Mouse (Mus musculus) liver, embryonic 12.5 days (tissue): ENCODE results near the gene Dhdh. TPM values are rescaled to one million over a fixed set of nuclear protein-coding genes. Genes with fewer than 3 reads are reported as not detected.
"Not testable (repeated sequence)": the region's sequence is repeated elsewhere in the genome, so short reads cannot be mapped to it uniquely, and the experiment has no call there.

ENCODE experiments used
- ATAC-seq: fragments of 200-750 bp; cut with Nextera tagmentation; 2 replicates; pipeline ENCODE4 v1.8.0; 2017; ENCODE audit warnings: moderate number of reproducible peaks, mild to moderate bottlenecking, moderate library complexity
- H3K27ac ChIP-seq: fragments of 300-500 bp; sonication (generic); 2 replicates; pipeline ENCODE4 v1.5.1; 2016; ENCODE audit warnings: mild to moderate bottlenecking
- H3K27me3 ChIP-seq: fragments of 300-500 bp; sonication (generic); replicated peaks from 2 replicates; pipeline ENCODE4 v1.6.1; 2016; ENCODE audit warnings: mild to moderate bottlenecking, moderate library complexity
- H3K36me3 ChIP-seq: fragments of 300-500 bp; sonication (generic); 2 replicates; pipeline ENCODE4 v1.6.1; 2016; ENCODE audit warnings: mild to moderate bottlenecking, moderate library complexity
- H3K4me1 ChIP-seq: fragments of 300-500 bp; sonication (generic); 2 replicates; pipeline ENCODE4 v1.6.1; 2016
- H3K4me2 ChIP-seq: fragments of 300-500 bp; sonication (generic); 2 replicates; pipeline ENCODE4 v1.6.1; 2016; ENCODE audit warnings: mild to moderate bottlenecking, moderate library complexity
- H3K4me3 ChIP-seq: fragments of 300-500 bp; sonication (generic); 2 replicates; pipeline ENCODE4 v1.5.1; 2016; ENCODE audit warnings: mild to moderate bottlenecking, moderate library complexity
- H3K9ac ChIP-seq: fragments of 300-500 bp; sonication (generic); 2 replicates; pipeline ENCODE4 v1.6.1; 2016; ENCODE audit warnings: mild to moderate bottlenecking, moderate library complexity
- H3K9me3 ChIP-seq: fragments of 300-500 bp; sonication (generic); replicated peaks from 2 replicates; pipeline ENCODE4 v1.6.1; 2016; ENCODE audit warnings: mild to moderate bottlenecking, moderate library complexity
- WGBS: fragments of 180-500 bp; shearing (Covaris S2); methylation state at CpG from one replicate; pipeline ENCODE4 v1.1.7; 2016; ENCODE audit not compliant: insufficient replicate concordance; 5-methylcytosine and 5-hydroxymethylcytosine counted together
- polyA plus RNA-seq: library from polyadenylated mRNA; unstranded; fragments of >200 nt; fragmentation: Nextera tagmentation; extraction: Ambion mirVana; gene quantifications from 2 replicates; pipeline ENCODE4 v1.2.1, GENCODE M21; 2016

Gene Dhdh
- polyA plus RNA-seq, 1 experiment from 2014 or later = 3.1 TPM

DNA sequence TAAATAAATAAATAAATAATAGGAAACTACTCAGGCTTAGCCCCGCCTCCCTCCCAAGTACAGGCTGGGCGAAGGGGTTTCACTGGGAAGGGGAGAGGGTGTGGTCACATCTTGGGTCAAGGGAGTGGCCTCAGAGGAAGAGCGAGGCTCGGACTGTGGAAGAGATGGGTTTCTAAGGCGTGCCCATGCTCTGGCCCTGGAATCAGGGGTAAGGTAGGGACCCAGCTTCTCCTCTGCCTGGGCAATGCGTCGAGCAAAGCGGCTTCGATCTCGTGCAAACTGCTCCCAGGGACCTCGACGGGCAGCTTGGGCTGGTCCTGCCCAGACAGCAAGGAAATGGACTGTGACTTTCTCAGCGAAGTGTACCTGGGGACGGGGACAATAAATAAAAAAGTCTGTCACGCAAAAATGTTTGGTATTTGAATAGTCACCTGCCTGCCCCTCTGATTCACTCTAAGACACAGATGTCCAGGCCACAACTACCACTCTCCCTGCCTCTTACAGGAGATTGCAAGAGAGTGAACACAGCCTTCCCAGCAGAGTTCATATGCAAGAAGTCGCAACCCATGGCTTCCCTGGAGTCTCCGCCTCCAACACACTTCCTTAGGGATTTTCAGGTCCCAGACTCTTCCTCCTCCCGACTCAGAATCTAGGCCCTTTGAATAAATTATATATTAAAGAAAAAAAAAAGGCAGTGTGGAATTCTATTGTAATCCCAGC, 34.5 kb upstream of the Dhdh start:
- H3K27ac ChIP-seq = peak overlapping the region; percentile 100
- no peaks in the 10 kb centered on the region for H3K9me3 ChIP-seq
- ATAC-seq = peak; percentile 14; the same call in 1 of the 2 replicates
- H3K27me3 ChIP-seq = no peaks in the 10 kb centered on the region
- H3K4me2 ChIP-seq = peak overlapping the region; percentile 73
- H3K4me3 ChIP-seq = peak overlapping the region; percentile 95
- H3K36me3 ChIP-seq = peaks cover 45% of the 10 kb centered on the region
- peaks cover 72% of the 10 kb centered on the region for H3K4me1 ChIP-seq
- whole genome bisulfite sequencing = 47% methylated on average over 18 of the region's 18 CpGs
- H3K9ac ChIP-seq = peak overlapping the region; percentile 99

DNA sequence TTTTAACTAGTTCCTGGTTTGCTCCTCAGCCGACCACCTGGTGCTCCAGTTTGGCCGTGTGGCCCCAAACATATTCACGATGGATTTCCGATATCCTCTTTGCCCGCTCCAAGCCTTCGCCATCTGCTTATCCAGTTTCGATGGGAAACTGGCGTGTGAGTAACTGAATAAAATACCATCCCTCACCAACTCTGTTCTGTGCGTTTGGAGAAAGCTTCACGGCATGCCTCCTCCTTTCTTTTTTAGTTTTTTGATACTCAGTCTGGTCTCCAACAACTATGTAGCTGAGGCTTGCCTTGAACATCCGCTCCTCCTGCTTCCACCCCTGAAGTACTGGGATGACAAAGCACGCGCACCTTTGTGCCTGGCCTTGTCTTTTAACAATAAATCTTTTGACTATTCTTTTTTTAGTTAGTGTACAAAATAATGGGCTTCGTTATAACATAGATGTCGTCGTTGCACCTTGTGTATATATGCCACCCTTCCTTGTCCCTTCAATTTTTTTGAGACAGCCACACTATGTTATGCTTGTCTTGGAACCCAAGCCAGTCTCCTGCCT, 33.7 kb upstream of the Dhdh start:
- no peaks in the 10 kb centered on the region for H3K27me3 ChIP-seq
- peak overlapping the region; percentile 99 for H3K9ac ChIP-seq
- H3K9me3 ChIP-seq = no peaks in the 10 kb centered on the region
- peak overlapping the region; percentile 100 for H3K27ac ChIP-seq
- peaks cover 45% of the 10 kb centered on the region for H3K36me3 ChIP-seq
- peaks cover 74% of the 10 kb centered on the region for H3K4me1 ChIP-seq
- H3K4me3 ChIP-seq = peak overlapping the region; percentile 95
- WGBS = 48% methylated on average over 16 of the region's 16 CpGs
- ATAC-seq = no peak
- H3K4me2 ChIP-seq = peak overlapping the region; percentile 73

DNA sequence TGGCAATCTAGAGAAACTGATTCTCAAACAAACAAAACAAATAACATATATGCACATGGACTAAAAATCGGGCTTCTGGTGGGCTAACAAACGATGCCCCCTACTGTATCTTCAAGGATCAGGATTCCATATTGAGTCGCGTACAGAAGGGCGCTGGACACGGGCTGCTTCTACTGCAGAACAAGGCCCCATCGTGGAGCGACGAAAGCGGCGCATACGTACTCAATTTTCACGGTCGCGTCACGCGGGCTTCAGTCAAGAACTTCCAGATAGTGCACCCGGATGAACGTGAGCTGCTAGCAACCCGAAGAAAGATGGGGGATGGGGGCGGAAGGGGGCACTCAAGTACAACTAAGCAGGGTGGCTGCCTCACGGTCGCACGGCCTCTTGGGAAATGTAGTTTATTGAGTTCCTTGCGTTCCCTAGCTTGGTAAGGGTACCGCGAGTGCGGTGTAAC, 33.2 kb upstream of the Dhdh start:
- ATAC-seq = no peak; the same call in 1 of the 2 replicates
- H3K4me2 ChIP-seq = peak overlapping the region; percentile 73
- peaks cover 45% of the 10 kb centered on the region for H3K36me3 ChIP-seq
- peak overlapping the region; percentile 100 for H3K27ac ChIP-seq
- H3K27me3 ChIP-seq = no peaks in the 10 kb centered on the region
- H3K4me1 ChIP-seq = peaks cover 73% of the 10 kb centered on the region
- 2% methylated on average over 28 of the region's 28 CpGs for WGBS
- H3K9ac ChIP-seq = peak overlapping the region; percentile 99
- H3K4me3 ChIP-seq = peak overlapping the region; percentile 95
- no peaks in the 10 kb centered on the region for H3K9me3 ChIP-seq

DNA sequence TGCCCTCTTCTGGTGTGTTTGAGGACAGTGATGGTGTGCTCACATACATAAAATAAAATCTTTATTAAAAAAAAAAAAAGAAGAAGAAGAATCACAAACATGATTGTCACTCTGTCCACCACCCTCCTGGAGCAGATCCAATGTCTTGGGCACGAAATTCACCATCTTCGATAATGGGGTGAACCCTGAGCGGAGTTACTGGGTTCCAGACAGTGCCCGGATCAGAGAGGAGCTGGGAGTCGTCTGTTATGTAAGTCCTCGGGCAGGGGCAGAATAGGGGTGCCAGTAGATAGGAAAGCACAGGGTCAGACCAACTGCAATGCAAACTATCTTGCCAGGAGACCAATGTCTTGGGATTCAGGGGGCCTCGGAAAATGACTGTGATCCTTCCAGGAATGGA, 32.0 kb upstream of the Dhdh start:
- Histone ChIP-seq H3K4me3 (peak overlapping the region; percentile 95; the same call in 1 of the 2 replicates), H3K4me2 (peak overlapping the region; percentile 73)

DNA sequence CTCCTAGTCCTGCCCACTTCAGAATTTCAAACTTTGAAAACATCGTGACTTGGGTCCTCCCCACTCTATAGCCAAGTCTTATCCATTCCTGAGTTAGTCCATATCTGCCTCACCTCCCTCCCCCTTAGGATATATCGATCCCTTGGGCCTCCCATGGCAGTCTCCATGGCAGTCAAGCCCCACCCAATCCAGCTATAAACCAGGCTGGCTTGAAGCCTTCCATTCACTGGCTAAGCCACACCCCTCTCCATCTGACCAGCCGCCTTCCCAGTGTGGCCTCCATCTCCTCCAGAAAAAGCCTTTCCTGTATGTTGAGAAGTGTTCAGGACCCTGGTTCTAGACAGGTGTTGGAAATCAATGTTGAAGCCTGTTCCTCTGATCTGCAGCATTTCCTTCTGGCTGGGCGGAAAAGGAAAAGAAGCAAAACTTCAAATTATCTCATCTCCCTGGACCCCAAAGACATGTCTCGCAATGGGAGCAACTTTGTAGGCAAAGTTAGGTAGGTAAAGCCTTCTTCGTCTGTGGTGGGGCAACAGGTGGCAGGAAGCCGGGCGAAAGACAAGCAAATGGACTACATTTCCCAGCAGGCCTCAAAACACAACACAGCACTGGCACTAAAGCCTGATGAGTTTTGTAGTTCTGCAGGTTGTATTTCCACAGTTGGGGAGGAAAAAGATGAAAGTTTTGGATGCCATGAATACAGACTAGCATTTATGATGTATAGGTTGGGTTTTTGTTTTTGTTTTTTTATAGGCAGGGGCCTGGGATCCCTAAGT, 30.9 kb upstream of the Dhdh start:
- no peak for ATAC-seq
- Histone ChIP-seq H3K4me3 (no peak overlapping the region), H3K9me3 (no peaks in the 10 kb centered on the region), H3K9ac (no peak overlapping the region), H3K27ac (peak overlapping the region; percentile 64), H3K27me3 (no peaks in the 10 kb centered on the region), H3K4me1 (peaks cover 90% of the 10 kb centered on the region), H3K36me3 (peaks cover 38% of the 10 kb centered on the region), H3K4me2 (peak overlapping the region; percentile 34)
- 57% methylated on average over 8 of the region's 8 CpGs for WGBS

More for the DNA sequence above, 32.0 kb upstream of the Dhdh start:
- peak overlapping the region; percentile 62; the same call in 1 of the 2 replicates for H3K27ac ChIP-seq
- H3K4me1 ChIP-seq = peaks cover 85% of the 10 kb centered on the region
- ATAC-seq = no peak
- no peaks in the 10 kb centered on the region for H3K9me3 ChIP-seq
- H3K9ac ChIP-seq = no peak overlapping the region
- peaks cover 45% of the 10 kb centered on the region for H3K36me3 ChIP-seq
- no peaks in the 10 kb centered on the region for H3K27me3 ChIP-seq
- WGBS = 86% methylated on average over 7 of the region's 7 CpGs

DNA sequence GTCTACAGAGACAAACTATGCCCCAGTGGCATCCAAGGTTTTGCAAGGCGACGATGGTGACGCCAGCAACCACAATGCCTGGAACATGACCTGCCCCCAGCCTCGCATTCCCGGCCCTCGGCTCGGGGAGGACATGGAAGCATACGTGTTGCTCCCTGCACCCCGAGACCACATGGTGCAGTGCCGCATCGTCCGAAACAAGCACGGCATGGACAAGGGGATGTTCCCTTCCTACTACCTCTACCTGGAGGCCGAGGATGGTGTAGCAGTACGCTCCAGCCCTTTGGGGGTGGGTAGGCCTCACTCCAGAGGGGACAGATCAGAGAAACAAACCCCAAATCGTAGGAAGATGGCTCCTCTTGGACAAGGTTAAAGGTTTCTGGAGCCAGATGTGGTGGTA, 30.0 kb upstream of the Dhdh start:
- H3K9me3 ChIP-seq = no peaks in the 10 kb centered on the region
- H3K4me2 ChIP-seq = no peak overlapping the region
- H3K4me1 ChIP-seq = peaks cover 93% of the 10 kb centered on the region
- 92% methylated on average over 16 of the region's 16 CpGs for WGBS
- H3K4me3 ChIP-seq = no peak overlapping the region
- no peak overlapping the region for H3K9ac ChIP-seq
- no peak for ATAC-seq
- peak overlapping the region; percentile 64 for H3K27ac ChIP-seq
- H3K36me3 ChIP-seq = peaks cover 29% of the 10 kb centered on the region
- no peaks in the 10 kb centered on the region for H3K27me3 ChIP-seq

DNA sequence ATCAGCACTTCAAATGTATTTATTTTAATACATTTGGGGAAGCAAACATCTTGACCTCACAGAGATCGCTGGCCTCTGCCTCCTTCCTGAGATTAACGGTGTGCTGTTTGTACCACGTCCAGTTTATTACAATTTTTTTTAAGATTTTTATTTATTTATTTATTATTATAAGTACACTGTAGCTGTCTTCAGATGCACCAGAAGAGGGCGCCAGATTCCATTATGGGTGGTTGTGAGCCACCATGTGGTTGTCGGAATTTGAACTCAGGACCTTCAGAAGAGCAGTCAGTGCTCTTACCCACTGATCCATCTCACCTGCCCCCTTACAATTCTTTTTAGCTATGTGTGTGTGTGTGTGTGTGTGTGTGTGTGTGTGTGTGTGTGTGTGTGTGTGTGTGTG, 28.2 kb upstream of the Dhdh start:
- not testable (repeated sequence) for H3K9me3 ChIP-seq, H3K4me3 ChIP-seq, H3K27ac ChIP-seq, H3K4me2 ChIP-seq, H3K27me3 ChIP-seq, H3K9ac ChIP-seq, ATAC-seq
- peaks cover 12% of the 10 kb centered on the region for H3K36me3 ChIP-seq
- peaks cover 77% of the 10 kb centered on the region for H3K4me1 ChIP-seq
- WGBS = 61% methylated on average over 5 of the region's 5 CpGs

DNA sequence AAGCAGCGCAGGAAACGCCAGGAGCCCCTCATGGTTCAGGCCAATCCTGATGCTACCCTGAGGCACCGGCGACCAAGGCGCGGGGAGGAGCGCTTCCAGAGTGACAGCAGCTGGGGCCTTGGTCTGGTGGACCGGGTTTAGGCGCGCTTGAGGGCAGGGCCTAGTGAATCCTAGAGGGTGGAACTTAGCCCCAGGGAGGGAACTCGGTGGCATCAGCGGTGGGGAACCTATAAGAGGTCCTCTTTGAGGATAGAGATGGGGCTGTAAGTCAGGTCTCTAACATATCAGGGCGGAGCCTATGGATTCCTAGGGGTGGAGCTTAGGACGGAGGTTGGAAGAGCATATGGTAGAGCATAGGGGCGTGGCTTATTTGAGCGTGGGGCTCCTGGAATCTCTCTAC, 26.8 kb upstream of the Dhdh start:
- Histone ChIP-seq H3K9ac (peak overlapping the region; percentile 65), H3K27ac (peak overlapping the region; percentile 82), H3K4me1 (peaks cover 63% of the 10 kb centered on the region), H3K36me3 (no peaks in the 10 kb centered on the region), H3K27me3 (no peaks in the 10 kb centered on the region), H3K4me3 (peak overlapping the region; percentile 30), H3K9me3 (no peaks in the 10 kb centered on the region), H3K4me2 (peak overlapping the region; percentile 66)
- 10% methylated on average over 16 of the region's 16 CpGs for WGBS
- ATAC-seq = peak; percentile 85

DNA sequence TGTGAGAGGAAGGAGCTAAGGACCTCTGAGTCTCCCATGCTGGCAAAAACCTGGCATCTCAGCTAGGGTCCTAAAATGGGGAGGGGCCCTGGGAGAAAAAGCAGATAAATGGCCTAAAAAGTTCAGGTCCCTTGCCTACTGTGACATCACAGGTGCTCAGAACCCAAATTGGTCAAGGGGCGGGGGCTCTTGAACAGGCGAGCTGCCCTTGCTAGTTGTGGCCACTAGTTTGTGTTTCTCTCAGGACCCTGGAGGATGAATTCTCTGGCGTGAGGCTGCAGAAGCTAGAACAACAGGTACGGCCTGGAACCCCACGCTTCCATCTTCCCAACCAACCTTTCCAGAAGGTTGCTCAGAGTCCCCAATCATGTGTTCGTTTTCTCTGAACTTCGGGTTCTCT, 25.8 kb upstream of the Dhdh start:
- Histone ChIP-seq H3K9me3 (no peaks in the 10 kb centered on the region), H3K4me2 (peak overlapping the region; percentile 66), H3K4me3 (no peak overlapping the region), H3K27ac (peak overlapping the region; percentile 82), H3K27me3 (no peaks in the 10 kb centered on the region), H3K4me1 (peaks cover 57% of the 10 kb centered on the region), H3K9ac (no peak overlapping the region), H3K36me3 (no peaks in the 10 kb centered on the region)
- ATAC-seq = no peak
- WGBS = 84% methylated on average over 7 of the region's 7 CpGs

DNA sequence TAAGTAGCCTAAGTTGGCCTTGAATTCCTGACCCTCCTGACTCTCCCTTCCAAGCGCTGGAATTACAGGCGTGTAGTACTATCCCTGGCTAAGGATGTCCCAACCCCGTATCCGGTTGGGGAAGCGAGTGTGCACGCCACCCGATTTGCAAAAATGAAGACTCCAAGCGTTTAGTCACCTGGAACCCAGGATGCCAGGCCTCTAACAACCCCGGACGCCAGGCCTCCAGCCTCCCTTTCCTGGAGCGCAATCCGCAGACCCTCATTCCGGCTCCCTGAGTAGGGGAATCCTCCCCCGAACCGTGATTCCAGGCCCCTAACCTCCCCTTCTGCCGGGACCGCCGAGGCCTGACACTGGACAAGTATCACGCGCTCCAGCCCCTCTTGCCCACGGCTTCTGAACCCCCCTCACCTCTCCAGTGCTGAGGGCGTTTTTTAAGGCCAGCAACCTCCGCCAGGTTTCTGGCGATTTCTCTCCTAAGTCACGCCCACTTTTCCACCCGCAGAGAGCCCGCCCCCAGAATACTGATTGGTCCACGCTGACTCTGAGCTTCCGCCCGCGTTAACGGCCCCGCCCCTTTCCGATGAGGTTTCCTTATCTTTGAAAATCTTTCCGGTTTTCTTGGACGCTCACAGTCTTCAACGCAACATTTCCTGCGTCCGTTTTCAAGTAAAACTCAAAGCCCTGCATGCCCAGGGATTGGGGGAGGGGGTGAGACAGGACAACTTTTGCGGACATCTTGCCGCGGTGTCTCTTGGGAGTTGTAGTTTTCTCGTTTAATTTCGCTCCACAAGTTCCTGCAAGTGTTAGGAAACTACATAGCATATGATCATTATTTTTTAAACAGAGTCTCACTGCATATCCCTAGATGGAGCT, 21.5 kb upstream of the Dhdh start, which contains the start of gene Nucb1:
Gene Nucb1, minus strand, starts transcription at position 495 of the 876 bp plus-strand sequence.
- H3K9me3 ChIP-seq = no peaks in the 10 kb centered on the region
- peak; percentile 72 for ATAC-seq
- H3K4me3 ChIP-seq = peak within 1 kb of the TSS; percentile 83
- peaks cover 27% of the 10 kb centered on the region for H3K36me3 ChIP-seq
- under 1% methylated on average over 44 of the region's 44 CpGs for WGBS
- H3K4me1 ChIP-seq = peaks cover 49% of the 10 kb centered on the region
- peak within 1 kb of the TSS; percentile 94 for H3K4me2 ChIP-seq
- peak within 1 kb of the TSS; percentile 88 for H3K9ac ChIP-seq
- H3K27ac ChIP-seq = peak within 1 kb of the TSS; percentile 98
- no peaks in the 10 kb centered on the region for H3K27me3 ChIP-seq

DNA sequence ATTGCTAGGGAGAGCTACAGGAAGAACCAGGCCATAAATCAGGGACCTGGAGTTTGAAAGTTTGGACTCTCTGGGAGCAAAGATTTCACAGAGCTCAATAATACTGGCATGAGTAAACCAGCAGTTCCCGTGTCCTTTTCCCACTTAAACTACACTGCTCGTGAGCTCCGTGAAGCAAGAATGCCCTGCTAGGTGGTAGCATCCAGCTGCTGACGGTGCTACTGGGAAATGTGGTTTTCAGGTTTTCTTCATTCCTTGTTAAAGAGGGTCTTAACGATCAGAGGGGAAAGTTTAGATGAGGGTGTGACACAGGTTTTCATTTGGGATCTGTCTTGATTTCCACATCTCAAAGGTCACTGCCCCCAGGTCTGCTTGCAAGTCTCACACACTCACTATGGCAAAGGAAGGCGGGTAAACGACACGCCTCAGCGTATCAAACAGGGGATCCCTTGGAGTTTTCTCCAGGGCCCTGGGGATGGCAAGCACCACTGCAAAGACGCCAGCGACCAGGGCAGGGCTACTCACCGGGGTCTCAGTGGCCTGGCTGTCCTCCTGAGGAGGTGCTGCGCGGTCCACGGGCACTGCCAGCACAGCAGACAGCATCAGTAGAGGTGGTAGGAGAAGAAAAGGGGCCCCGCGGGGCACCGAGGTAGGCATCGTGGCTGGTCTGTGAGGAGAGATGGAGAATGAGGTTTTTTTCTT, 20.7 kb upstream of the Dhdh start:
- ATAC-seq = peak; percentile 48
- WGBS = 20% methylated on average over 19 of the region's 19 CpGs
- H3K4me2 ChIP-seq = peak overlapping the region; percentile 94

More for the DNA sequence above, 20.7 kb upstream of the Dhdh start:
- Histone ChIP-seq H3K27me3 (no peaks in the 10 kb centered on the region), H3K9ac (peak overlapping the region; percentile 88), H3K4me1 (peaks cover 45% of the 10 kb centered on the region), H3K27ac (peak overlapping the region; percentile 98), H3K9me3 (no peaks in the 10 kb centered on the region), H3K4me3 (peak overlapping the region; percentile 83), H3K36me3 (peaks cover 36% of the 10 kb centered on the region)
